Mouse (Mus musculus): Measurements from ENCODE around the gene Iqck.

The Iqck gene

DNA sequence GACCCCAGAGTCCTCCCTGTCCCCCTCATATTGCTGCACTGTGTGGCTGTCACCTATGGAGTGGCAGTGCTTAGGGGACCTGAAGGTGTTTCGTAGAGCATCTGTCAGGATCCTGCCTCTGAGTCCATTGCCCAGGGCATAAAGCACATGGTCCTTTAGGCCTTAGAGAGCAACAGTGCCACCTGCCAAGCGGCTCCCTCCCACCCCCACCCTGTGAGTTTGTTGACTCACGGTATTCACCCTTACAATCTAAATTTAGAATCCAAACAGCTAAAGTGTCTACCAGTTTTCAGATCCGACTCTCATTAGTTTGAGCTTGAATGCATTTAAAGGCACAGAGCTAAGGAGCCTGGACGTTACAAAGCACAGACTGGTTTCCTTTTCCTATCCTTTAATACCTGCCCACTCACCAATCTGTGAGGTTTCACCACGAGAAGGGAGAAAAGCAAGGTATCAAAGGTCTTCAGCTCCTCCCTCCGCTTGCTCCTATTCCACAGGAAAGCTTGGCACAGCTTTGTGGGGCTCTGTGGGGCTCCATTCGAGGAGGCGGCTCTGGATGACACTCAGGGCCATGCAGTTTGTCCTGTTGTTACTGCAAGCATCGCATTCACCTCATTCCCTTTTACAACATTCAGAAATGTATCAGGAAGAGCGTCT lies 98.2 kb downstream of the Iqck start:
- DNase-seq (ENCODE audit: low spot score in 2 of 2) = no peak

DNA sequence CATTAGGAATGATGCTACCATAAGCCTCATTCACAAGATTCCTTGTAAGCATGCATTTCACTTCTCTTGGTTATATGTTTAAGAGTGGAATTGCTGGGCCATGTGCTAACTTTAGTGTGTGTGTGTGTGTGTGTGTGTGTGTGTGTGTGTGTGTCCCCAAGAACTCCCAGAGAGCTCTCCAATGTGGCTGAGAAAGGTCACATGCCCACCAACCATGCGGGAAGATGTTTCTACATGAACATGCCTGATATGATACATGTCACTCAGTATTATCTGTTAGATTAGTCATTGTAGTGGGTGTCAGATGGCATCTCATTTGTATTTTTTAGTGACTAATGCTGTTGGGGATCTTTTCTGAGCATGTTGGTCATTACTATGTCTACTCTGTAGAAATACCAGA lies 99.4 kb downstream of the Iqck start:
- no peak for DNase-seq (ENCODE audit: low spot score in 2 of 2)

DNA sequence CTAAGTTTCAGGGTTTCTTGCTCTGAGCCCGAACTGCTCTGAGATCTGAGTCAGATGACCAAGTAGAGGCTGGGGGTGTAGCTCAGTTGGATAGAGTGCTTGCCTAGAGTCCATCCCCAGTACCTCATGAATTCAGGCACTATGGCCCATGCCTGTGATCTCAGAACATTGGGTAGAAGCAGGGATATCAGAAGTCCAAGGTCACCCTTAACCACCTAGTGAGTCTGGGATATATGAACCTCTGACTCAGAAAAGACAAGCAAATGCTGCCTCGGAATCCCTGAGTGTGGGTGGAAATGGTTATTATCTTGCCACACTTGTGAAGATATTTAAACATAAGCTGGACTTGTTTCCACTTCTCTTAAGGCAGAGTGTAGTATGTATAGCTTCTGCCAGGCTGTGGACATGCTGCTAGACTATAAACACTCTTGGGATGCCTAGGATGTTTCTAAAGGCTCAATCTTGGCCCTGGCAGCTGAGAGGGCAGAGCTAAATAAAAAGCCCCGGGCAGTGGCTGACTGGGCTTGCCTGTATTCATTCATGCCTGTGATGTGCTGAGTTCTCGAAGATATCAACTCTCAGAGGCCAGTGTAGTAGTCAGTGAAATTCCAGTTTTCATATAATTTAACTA lies 101.2 kb downstream of the Iqck start:
- no peak for DNase-seq (ENCODE audit: low spot score in 2 of 2)

DNA sequence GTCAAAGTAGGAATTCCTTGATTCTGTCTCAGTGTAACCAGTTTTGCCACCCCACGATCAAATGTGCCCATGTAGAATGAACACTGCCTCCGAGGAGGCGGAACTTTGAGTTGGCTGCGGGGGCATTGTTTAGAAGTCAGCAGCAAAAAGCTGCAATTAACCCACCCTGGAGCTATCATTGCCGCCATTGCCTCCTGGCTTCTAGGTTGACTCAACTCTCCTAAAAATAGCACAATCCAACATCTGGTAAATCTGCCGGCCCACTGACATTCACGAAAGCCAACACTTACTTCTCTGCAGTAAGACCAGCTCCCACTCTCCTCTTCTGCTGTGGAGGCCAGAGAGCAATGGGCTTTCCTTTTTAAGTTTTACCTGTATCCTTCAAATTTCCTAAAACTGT lies 103.7 kb downstream of the Iqck start:
- DNase-seq (ENCODE audit: low spot score in 2 of 2) = no peak

DNA sequence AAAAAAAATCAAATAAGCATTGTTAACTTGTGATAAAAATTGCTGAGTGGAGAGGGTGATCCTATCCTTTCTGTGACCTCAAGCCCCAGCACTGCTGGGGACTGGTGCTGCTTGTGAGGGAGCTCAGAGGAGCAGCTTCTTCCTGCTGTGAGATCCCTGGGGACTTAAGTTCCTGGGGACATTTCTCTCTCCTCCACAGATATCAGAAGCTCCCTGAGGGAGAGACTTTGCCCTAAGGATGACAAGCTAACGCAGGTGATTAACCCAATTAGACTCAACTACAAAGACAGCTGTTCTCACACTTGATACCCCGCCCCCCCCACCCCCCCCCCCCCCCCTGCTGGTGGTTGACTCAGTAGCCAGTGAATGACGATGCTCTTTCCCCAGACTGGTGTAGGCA lies 109.2 kb downstream of the Iqck start:
- no peak for DNase-seq (ENCODE audit: low spot score in 2 of 2)

DNA sequence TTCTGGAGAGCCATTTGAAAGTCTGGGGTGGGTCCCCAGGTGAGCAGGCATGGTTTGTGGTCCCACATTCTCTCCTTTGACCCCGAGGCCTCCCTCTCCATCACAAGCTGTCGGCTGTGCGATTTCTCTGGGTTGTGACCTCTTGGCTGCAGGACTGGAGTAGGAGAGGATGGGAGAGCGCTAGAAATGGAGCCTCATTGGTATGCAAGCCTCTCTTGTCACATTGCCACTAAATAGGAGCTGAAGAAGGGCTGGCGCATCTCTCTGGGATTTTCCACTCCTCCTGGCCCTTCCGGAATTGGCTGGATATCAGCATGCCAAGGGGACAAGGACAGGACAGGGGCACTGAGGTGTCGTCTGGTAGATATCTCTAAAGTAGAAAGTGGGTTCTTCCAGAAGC lies 109.6 kb downstream of the Iqck start:
- DNase-seq (ENCODE audit: low spot score in 2 of 2) = no peak

DNA sequence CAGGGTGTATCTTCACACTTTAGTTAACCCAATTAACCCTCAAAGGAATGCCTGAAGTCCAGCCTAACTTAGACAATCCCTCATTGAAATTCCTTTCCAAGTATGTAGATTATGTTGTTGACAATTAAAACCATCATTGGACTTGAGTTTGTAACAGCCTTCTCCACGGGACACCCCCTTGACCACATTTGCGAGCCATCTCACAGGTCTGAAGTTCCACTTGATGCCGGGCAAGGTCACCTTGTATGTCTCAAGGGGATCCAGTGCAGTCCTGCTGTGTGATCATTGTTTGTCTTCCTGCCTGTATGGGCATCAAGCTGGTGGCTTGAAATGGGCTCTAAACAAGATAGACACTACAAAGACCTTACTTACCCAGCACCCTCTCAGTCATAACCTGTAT lies 113.3 kb downstream of the Iqck start:
- no peak for DNase-seq (ENCODE audit: low spot score in 2 of 2)

DNA sequence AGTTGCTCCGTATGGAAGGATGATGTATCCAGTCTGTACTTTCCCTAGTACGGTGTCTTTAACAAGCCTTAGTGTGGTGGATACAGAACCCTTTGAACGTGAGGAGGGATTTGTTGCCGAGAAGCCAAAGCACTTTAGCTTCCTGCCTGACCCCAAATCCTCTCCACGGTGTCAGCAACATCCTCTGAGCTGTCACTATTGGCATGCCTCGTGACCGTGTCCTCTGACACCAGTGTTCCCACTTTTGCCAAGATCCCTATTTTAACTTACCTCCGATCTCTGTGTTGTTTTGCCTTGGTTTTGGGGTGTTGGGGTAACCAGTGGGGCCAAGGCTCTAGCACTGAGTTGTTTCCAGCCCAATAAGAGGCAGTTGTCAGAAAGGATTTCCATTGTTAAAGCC lies 115.9 kb downstream of the Iqck start:
- DNase-seq (ENCODE audit: low spot score in 2 of 2) = no peak

DNA sequence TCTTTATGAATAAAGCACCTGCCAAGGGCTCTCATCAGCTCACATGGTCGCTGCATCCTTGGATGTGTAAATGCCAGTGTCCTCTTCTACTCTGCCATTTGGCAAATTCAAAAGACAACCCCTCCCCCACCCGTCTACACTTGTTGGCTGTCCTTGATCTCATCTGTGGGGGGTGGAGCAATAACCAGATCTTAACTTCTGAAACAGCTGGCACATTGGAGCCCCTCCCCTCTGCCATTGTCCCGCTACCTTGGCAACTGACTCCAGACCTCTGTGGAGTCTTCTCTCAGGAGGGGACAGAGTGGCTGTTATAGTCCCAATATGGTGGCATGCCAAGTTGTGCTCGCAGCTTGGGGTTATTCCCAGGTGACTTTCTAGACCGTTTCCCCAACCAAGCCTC lies 116.8 kb downstream of the Iqck start:
- no peak for DNase-seq (ENCODE audit: low spot score in 2 of 2)

DNA sequence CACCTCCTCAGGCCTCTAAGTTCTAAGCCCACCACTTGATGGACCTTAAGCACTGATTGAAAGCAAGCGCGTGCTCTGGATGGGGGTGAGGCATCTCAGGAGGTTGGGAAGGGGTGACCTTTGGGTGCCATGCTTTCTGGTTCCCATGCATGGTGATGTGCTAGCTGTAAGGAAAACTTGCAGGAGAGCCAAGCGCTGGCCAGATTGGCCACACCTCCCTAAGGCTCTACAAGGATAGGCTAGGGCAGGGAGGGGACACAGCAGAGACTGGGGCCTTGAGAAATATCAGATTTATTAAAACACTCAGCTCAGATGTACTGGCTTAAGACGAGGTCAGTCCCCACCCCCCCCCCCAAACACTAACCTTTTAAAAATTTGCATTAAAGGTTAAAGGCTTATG lies 117.8 kb downstream of the Iqck start:
- no peak for DNase-seq (ENCODE audit: low spot score in 2 of 2)

DNA sequence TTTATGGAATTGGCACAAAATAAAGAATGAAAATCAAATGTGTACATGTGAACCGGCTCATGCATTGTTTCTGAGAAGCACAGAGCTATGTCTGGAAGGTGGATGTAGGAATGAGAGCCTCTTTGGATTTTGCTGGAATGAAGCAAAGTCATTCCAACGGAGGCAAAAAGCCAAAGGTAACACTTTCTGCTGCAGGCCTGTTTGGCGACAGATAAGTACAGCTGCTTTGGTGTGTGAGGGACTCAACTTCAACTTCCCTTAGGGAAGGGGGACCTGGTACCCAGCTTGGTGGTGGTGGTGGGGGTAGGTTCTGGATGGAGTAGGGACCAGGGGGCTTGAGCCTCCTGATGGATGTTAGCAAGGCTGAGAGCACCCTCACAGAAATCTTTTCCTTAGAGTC lies 120.3 kb downstream of the Iqck start:
- no peak for DNase-seq (ENCODE audit: low spot score in 2 of 2)

DNA sequence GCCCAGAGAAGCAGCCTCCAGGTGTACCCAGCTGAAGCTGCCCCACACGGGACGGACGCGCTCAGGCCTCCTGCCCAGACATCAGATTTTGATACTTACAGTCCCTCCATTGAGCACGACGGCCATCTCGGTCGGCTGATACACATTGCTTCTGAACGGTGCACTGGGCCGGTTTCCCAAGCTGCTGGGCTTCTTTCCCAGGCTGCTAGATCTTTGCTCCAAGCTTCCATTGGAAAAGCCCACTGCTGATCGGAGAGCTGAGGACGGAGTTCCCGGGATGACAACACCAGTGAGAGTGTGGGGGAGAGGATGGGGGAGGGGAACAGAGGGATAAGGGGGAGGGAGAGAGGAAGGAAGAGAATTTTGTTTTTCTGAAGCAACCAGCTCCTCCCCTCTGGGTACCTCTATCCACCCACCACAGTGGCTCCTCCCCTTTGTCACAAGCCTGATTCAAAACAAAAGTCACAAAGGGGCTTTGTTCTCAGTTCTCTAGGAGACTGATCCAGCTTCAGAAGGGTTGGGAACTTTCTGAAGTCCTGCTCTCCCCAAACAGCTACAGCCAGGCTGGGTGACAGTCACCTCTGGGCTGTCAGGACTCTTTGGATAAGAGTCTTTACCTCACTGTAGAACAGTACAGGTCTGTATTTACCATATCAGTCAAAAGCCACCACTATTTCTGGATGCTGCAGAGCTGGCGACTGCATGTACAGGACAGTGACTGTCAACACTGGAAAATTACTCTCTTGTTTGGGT lies 121.0 kb downstream of the Iqck start:
- DNase-seq (ENCODE audit: low spot score in 2 of 2) = no peak

DNA sequence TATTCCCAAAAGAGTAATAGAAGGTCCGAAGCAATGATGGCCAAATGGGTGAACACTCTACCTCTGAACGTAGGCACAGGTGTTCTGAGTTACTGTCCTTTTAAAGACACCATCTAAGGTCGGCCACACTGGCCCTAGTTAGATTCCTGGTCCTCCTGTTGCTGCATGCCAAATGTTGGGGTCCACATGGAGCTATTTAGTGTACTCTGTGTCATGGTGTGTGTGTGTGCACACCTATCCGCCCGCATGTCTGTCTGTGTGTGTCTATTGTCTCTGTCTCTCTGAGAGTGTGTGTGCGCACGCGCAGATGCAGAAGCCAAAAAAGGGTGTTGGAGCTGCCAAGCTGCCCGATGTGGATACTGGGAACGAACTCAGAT lies 121.6 kb downstream of the Iqck start:
- DNase-seq (ENCODE audit: low spot score in 2 of 2) = no peak

DNA sequence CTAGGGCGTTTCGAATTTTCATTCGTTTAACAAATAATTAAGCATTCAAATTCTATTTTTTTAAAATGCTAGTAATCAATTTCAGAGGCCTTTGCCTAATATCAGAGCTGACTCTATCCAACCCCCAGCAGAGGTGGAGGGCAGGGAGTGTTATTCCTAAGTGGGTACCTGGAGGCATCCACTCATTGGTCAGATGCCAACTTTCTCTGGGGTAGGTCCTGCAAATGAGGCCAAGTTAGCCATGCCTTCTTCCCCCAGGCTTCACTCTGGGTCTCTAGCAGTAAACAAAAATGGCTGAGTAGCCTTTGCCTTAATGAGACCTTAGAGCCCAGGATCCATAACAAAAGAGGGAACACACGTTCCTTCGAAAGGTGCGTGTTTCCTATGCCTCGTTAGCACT lies 123.6 kb downstream of the Iqck start:
- no peak for DNase-seq (ENCODE audit: low spot score in 2 of 2)

DNA sequence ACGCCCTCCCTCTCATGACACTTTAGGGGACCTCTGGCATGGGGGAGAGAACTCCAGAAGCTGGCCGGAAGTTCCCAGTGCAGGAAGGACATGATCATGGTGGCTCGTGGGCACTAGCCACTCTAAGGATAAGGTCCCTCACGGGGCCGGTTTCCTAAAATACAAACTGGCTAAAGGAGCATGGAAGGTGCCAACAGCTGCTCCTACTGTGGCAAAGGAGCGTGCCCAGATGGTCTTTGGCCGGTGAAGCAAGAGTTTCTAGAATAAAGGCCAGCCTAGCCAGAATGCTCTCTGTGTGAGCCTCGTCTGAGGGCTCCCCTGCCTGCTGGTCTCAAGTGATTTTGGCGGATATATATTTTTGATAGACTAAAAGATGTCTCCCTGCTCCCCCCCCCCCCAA lies 124.2 kb downstream of the Iqck start:
- DNase-seq (ENCODE audit: low spot score in 2 of 2) = no peak

DNA sequence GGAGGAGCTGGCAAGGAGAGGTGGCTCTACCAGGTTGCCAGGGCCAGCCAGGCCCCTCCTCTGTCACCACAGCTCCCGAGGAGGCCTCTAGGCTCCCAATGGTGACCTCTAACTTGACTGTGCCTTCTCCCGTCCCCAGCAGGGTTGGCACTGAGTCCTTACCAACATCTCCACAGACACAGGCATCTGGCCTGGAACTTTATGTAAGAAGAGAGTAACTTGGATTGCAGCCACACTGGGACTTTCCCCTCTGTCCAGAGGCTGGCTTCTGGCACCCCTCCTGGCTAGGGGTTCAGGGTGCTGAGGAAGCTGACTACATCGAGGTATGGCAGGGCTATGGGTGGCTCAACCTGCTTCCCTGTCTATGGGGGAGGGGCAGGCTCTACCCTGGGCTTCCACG lies 125.8 kb downstream of the Iqck start:
- no peak for DNase-seq (ENCODE audit: low spot score in 2 of 2)

DNA sequence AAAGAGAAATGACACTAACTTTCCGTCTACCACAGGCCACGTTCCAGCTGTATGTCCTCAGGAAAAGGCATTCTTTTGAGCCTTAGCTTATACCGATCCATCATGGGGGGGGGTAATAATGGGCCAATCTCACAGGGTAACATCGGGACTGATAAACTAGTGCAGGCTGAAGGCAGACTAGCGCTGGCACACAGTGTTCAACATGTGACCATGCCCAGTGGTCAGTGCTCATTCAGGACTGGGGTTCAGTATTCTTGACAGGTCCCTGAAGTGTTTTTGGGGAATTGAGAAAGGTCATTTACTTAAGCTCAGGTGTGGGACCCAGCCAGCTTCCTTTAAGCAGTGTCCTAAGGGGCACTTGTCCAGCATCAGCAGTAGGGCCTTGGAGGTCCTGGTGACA lies 126.3 kb downstream of the Iqck start:
- DNase-seq (ENCODE audit: low spot score in 2 of 2) = no peak

DNA sequence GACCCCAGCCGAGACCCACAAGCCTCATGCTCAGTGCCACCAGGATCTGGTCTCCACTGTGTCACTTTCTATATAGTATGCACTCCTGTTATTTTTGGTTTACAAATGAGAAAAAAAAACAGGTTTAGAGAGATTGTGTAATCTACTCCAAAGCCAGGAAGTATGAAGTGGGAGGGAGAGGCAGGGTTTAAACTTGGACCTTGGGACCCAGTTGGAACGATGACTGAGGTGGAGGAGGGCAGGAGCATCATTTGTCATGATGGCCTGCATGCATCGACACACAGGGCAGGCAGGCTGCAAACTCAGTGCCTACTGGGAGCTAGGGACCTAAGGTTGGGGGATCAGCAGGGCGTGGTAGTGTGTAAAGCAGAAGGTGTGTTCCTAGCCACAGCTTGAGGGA lies 127.0 kb downstream of the Iqck start:
- no peak for DNase-seq (ENCODE audit: low spot score in 2 of 2)

DNA sequence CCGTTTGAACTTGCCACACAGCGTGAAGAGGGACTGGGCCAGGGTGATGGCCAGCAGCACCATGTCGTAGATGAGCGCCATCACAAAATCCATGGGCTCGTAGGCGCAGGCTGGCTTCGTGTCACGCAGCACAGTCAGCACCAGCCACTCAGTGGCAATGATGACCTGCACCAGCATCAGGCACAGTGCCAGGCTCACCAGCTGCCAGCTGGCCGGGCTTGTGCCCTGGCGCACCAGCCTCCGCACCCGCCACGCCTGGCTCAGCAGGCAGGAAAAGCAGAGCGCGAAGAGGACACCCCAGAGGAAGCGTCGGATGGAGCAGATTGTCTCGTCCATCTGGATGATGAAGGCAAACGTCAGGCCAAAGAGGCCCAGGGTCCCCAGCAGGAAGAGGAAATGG lies 128.4 kb downstream of the Iqck start:
- no peak for DNase-seq (ENCODE audit: low spot score in 2 of 2)

DNA sequence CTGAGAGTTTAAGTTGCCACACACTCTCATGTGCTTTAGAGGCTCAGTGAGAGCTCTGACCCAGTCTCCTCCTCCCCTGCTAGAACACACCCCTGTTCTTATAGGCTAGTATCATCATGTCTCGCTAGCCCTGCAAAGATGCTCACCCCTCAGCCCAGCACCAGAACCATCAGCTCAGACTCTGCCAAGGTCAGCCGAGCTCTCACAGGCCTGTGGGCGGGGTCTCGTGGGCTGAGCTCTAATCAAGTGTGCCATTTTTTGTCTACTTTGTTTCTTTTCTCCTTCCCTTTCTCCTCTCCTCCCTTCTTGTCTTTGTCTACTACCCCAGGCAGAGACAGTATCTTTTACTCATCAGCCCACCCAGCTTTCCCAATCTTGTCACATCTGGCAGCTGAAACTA lies 130.2 kb downstream of the Iqck start:
- no peak for DNase-seq (ENCODE audit: low spot score in 2 of 2)

DNA sequence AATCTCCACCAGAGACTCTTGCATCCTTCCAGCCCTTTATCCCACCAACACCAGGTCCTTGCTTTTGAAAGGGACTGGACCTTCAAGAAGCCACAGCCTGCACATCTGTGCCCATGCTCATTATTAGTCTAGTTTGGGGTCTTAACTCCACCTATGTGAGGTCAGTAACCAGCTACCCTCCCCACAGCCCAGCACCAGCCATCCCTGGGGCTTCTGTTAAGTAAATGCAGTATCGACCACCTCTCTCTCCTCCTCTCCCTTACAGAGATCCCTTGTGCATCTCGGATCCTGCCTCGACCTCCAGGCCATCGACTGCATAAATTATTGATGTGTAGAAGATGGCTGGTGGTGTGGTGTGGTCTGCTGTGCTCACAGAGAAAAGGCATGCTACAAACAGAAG lies 130.8 kb downstream of the Iqck start:
- DNase-seq (ENCODE audit: low spot score in 2 of 2) = no peak

DNA sequence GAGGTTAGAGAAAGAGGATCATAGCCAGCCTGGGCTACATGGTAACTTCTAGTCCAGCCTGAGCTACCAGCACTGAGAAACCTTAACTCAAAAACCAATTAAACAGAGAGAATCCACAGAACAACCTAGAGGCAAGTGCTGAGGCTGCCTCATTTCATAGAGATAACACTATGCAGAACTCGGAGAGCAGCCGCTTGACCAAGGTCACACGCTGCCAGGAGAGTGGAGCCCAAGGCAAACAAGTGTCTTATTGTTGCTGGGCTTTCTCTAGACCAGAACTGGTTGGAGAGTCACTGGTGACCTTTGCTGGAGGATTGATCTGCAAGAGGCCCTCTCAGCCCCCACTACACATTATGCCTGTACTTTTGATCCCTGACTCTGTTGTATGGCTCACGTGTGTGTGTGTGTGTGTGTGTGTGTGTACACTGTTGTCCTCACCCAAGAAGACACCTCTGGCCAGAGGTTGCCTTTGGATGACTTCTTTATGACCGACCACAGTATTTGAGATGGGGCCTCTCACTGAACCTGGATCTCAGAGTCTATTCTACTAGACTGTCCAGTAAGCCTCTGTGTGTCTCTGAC lies 133.8 kb downstream of the Iqck start:
- DNase-seq (ENCODE audit: low spot score in 2 of 2) = no peak

DNA sequence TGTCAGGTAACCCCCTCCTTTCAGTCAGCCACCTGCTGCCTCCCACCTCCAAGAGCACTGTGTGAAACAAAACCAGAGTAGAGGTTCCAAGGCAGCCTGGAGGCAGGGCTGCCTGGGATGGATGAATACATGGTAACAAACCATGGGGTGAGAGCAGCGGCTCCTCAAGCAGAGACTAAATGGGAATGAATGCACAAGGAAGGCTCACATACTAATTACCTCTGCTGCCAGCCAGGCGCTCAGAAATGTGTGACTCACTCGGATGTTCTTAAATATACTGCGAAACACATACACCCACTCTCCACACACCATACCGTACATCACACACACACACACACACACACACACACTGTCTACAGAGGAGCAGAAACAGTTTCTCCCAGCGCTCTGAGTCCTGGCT lies 134.7 kb downstream of the Iqck start:
- DNase-seq (ENCODE audit: low spot score in 2 of 2) = no peak
